Mouse (Mus musculus) gastrocnemius, adult 18-20 months (tissue): ENCODE measurements around the gene Dmtf1. TPM values are rescaled to one million over a fixed set of nuclear protein-coding genes. Genes with fewer than 3 reads are reported as not detected.
A peak's percentile ranks its signal among the peaks of the same experiment; 100 is the strongest.

ENCODE experiments used
- DNase-seq: peaks from one replicate; pipeline ENCODE4 v3.0.0; 2021; ENCODE audit warnings: low spot score
- total RNA-seq, 2 experiments: library from RNA; stranded (reverse); gene quantifications; 2 replicates each; pipeline ENCODE4 v1.2.3; 2021

The Dmtf1 gene
- total RNA-seq, 2 experiments from 2014 or later = 7.7 to 9.4 TPM

DNA sequence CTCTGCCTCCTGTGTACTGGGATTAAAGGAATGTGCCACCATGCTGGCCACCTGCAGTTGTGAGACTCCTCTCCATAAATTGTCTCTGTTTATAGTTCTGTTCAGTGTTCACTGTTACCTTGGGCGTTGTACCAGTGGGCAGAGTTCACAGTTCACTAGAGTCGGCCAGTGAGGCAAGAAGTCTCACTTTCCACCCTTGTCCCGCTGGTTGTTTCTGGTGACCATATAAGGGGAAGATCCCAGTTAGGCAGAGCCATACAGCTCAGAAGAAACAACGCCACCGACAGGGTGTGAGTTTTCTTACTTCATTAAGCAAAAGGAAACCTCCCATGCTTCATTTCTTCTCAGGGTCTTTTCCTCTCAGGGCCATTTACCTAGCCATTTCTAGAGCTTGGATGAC, 53.1 kb downstream of the Dmtf1 start:
- DNase-seq = no peak

DNA sequence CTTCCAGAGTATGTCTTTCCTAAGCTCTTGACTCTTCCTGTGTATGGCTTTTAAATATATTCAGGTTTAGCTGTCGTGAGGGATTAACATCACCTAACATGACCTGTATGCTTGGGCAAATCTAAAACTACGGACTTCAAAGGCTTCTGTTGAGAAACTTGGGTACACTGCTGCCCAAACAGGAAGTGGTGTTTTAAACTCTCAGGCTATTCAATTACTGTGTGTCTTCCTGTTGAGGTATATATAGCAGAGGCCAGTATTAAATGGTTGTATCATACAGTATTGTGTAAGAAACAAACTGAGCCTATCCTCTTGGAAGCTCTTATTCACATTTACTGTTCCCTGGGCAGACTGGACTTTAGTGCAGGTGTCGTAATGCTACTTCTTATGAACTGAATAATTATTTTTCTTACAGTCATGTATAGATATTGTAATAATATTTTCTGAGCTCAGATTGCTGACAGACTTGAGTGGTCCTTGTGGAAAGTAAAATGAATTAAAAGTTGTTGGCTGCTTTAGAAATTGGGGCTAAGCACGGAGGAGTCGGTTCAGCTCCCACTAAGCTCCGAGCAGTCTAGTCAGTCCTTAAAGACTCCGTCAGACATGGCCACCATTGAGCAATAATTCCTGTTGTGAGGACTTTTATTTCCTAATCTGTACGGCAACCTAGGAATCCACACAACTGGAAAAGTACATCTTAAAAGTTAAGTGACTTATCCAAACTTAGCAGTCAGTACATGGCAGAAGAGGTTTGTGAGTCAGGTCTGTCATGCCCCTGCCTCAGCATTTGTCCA, 54.1 kb downstream of the Dmtf1 start:
- DNase-seq = no peak

DNA sequence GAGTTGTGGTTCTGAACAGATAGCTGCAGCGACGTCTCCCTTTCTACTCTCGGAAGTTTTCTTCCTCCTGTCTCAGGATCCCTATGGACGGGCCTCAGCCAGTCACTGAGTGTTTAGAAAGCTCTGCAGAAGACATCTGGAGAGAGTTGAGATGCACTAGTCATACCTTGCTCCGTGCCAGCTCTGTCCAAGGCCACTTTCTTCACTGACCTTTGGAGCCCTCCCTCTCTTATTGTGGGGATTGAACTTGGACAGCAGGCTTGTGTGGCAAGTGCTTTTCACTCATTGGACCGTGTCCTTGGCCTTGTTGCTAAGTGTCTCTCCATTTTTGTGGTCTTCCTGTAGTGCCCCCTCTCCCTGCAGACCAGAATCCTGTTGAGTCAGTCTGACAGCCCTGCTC, 54.8 kb downstream of the Dmtf1 start:
- DNase-seq = no peak

DNA sequence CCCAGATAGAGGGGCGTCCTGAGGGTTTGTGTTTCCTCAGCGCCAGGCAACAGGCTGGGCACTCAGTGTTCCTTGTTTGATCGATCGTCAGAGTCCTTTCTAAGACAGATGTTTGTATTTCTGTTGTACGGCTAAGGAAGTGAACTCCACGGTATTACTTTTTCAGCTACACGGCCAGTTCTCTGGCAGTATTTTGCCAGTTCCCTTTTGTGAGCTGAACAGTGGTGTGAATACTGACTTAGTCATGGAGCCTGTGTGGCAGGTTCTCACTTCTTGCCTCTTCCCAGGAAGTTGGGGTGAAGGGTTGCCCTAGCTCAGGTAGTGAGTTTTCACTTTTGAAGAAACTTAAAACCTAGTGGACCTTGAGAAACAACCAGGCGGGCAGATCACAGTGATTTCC, 57.6 kb downstream of the Dmtf1 start:
- DNase-seq = no peak

DNA sequence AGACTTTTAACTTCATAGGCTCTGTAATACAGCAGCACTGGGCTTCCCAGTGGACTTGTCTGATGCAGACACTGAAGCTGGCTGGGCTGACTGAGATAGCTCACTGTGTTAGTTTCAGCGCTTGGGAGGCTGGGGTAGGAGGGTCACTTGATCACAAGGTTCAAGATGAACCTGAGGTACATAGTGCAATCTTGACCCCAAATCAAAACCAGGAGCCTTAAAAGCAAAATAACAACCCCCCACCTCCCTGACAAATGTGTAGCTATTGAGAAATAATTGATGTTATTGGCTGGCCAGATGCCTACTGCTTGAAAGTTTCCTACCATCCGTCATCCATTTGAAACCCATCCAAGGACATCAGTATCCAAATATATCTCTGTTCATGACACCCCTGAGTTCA, 58.9 kb downstream of the Dmtf1 start:
- DNase-seq = no peak

DNA sequence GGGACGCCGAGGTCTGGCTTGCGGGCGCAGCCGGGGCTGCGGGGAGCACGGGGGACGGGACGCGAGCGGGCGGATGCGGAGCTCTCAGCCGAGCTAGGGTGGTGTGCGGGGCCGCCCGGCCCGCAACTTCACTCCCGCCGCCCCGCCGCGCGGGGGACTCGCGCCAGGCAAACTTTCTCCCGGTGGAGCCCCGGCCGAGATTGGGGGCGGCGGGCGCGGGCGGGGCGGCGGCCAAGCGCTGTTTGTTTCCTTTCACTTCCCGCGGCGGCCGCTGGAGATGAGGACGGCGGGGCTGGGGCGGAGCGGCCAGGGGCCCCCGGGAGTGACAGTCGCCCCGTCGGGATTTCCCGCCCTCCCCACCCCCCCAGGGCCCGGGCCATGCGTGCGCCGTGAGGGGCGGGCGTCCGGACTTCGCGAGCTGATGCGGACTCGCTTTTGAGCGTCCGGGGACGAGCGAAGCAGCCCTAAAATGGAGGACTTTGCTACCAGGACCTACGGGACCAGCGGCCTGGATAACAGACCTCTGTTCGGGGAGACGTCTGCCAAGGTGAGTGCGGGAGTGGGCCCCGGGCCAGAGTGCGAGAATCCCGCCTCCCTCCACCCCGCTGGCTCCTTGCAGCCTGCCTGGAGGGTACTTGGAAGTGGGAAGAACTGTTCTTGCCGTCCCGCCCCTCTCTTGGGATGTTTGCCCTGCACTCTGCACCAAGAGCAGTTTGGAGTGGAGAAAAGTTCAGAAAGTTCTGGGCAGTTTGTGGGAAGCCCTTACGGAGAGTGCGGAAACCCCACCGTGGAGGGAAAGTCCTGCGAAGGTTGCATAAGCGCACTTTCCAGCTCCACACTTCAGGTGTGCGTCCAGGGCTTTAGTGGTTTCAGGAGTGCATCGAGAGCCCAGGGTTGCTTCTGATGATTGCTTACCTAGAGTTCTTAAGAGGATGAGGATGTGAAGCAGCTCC, 60.5 kb downstream of the Dmtf1 start:
- peak; percentile 36 for DNase-seq

DNA sequence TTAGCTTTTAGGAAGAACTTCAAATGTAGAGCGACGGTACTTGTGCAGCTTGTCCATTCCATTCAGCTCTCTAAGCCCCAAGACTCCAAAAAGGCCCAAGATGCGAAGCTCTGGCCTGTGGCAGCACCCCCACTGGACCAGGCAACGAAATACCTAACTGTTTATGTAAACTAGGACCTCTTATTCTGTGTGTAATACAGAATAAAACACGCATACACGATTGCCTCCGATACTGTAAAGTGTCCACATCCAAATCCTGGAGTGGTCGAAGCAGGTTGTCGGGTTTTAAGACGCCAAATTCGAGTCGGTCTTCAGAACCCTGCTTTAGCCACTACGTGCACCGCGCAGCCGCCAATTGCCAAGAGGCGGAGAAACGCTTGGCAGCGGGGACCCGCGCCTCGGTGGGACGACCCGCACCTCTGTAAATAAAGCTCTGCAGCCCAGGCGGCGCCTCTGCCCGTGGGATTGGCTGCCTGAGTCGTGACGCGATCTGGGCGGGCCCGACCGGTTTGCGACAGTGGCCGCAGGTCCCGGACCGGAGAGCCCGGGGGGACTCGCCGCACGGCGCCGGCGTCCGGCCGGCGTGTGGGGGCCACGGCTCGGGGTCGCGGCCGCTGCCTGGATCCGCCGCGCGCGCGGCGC, 61.2 kb downstream of the Dmtf1 start, which contains the start of gene Tmem243:
Gene Tmem243 (plus strand): TSS at position 462 of the 642 bp plus-strand sequence.
- DNase-seq = peak; percentile 93

DNA sequence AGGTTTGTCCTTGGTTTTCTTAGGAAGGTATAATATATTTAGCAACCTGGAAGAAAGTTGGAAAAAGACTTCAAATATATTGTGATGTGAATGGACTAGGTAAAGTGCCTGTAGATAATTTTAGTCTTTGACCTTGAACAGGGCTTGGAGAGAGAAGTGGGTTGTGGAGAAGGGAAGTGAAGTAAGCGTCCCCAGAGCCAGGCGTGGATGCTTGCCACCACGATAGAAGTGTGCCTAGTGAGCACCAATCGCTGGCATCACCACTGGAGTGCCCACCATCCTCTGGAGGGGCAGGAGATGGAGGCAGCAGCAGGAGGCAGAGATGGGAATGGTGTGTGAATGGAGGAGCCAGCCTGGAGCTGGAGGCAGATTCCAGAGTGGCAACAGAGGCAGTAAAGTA, 68.1 kb downstream of the Dmtf1 start:
- no peak for DNase-seq

DNA sequence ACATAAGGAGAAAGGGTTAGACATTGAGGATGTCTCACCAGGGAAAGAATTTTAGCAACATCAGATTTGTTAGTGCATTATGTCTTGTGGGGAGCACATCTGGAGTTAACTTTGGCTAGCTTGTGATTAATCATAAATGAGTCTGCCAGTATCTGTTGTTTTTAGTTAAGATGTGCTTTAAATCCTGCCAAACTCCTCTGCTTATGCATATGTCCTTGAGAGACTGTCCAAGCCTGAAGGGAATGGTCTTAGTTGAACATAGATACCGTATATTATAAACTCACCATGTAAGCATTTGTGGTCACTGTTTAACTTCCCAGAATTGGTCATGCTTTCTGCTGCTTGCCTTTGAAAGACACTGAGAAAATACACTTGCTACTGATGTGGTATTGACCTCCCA, 68.9 kb downstream of the Dmtf1 start:
- DNase-seq = no peak

DNA sequence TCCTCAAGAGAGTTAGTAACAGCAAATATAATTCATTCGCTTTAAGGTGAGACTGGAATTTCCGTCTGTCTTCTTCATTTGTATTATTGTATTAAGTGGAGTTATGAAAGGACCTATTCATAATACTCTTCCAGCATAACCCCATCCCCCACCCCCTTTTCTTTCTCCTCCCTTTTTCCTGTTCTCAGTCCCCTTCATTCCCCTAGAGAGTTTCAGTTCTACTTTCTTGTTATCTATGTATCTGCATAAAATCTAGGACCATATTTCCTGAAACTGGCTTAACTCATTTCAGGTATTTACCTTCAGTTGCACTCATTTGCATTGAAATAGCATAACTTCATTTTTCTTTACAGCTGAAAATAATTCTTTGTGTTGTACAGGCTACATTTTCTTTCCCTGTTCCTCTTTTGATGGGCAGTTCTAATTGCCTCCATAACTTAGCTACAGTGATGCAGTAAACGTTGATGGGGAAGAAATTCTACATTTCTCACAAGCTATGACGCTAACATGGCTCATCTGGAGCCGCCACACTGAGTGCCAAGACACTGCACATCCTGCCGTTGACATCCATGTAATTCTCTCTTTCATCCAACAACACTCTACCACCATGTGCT, 71.0 kb downstream of the Dmtf1 start:
- no peak for DNase-seq

DNA sequence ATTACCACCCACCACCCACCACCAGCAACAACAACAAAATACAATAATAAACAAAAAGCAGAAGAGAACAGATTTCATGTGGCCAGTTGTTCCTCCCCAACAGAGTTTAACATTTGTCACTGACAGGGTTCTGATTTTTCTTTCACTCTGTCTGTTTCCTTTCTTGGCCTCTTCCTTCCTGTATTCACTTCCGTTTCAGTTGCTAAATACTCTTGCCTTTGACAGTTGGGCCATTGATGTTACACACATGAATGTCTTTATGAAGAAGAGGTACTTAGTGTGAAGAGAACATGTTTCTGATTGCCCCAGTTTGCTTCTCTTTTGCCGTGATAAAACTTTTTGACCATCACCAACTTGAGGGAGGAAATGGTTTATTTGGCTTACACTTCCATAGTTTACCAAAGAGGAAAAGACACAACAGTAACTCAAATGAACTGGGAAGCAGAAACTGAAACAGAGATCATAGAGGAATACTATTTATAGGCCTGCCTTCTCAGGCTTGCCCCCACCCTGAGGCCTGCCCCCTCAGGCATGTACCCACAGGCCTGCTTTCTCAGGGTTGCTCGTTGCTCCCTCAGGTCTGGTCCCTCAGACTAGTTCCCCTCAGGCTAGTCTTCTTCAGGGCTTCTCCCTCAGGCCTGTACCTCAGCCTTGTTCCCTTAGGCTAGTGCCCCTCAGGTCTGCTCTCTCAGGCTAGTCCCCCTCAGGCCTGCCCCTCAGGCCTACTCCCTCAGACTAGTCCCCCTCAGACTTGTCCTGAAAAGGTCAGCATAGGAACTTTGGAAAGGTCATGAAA, 74.5 kb downstream of the Dmtf1 start:
- no peak for DNase-seq

DNA sequence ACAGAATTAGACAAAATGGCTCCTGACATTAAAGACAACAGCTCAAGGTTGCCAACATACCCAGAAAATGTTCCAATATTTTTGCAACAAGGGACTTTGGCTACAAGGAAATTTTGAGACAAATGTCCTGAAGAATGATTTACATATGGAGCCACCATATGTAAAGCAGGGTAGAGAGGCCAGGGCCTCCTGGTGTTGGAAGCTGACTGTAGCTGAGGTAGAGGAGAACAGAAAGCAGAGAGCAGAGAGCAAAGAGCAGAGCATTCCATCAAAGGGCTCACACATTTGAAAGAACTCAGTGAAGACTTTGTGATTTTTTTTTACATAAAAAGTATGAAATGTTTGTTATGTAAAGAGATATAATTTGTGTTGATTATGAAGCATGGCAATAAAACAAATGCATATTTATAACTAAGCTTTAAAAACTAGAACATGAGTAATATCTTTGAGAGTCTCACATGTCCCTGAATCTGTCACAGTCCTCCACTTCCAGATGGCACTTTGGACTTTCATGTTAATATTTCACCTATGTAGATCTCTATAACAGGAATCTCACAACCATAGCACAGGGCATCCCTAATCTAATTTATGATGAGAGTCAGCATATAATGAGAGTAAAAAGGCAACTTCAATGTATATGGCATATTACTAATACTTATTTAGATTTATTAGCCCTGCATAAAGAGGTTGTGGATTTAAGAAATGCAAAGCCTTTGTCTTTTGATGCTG, 81.6 kb downstream of the Dmtf1 start:
- no peak for DNase-seq

DNA sequence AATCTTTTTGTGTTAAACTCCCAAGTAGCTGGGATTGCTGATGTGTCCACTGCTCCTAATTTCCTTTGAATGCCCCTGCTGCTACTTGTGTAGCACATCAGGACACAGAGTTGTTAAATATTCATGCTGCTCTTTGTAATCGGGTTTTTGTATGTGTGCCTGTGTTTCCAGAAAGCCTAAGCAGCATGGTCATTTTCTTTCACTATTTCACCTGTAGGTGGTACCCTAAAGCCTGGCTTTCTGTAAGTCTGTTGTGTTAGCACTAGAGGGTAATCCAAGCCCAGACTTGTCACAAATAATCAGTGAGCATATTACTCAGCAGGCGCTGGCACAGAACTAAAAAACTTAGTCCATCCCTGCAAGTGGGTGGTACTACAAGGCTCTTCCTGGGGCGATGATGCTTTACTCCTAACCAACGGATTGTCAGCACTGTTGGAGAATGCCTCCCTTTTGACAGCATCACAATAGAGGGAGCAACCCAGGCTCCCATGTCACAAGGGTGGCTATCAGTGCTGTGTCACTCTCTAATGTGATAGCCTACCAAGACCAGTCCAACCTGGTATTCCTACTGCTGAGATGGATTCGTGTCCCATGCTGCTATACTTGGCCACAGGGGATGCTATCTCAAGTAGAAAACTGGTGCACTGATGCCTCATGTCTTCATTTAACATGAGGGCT, 88.3 kb downstream of the Dmtf1 start:
- DNase-seq = no peak

DNA sequence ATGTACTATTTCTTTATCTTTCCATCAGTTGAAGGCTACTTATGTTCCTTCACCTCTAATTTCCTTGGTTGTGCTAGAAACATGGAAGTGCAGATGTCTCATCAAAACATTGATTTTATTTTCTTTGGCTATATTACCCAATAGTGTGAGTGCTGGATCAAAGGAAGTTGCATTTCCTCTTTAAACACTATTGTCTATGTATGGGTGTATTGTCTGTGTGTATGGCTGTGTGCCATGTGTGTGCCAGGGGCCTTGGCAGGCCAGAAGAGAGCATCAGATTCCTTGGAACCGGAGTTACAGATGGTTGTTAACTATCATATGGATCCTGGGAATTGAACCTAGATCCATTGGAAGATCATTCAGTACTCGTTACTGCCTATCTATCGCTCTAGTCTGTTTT, 90.2 kb downstream of the Dmtf1 start:
- no peak for DNase-seq

DNA sequence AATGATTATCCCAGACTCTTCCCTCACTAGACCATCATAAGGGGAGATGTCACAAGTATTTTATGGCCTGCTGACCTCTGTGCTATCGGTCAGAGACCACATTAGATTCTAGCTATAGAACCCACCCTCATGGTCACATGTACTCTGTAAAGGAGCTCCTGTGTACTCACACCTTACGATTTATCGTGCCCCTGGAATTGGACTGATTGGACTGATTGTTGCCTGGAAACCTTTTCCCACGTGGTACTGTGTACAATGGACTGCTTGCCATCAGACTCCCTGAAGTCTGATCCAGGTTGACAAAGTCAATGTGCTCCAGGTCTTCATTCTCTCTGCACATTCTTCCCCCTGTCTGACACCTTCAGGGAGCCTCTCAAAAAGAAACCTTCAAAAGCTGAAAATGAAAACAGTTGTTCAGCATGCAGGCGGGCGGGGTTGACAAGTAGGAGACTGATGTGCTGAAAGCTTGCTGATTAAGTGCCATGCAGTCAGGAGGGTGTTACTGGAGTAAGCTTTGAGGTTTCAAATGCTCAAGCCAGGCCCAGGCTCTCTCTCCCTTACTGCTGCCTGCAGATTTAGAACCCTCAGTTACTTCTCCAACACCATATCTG, 91.9 kb downstream of the Dmtf1 start:
- no peak for DNase-seq

DNA sequence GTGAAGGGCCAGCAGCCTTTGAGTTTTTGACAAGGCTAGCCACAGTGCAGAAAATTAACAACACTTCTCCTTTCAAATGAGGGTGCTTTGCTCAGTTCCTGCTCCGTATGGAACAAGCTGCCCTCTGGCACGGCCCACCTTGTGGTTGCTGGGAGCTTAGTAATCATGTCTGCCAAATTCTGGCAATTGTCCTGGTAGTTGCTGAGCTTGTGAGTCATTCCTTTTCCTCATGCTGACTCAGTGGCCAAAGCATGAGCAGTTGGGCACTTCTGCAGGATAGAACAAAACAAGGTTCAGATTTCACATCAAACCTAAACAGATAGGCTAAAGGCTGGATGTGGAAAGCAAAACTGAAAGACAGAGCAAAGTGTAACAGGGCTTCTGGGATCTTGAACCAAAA, 92.7 kb downstream of the Dmtf1 start:
- DNase-seq = peak; percentile 47
